In genomic region chr5:105415951-105416675, GRCm38 (mm10) we compare ENCODE assay signal across 8 mouse cellular contexts. TPM values are rescaled to one million over a fixed set of nuclear protein-coding genes. Genes with fewer than 3 reads are reported as not detected.
DNase-seq lines count a peak whose midpoint lies in the region; ATAC-seq and TF ChIP-seq lines count a peak whose summit lies in the region.

No protein-coding gene starts in this region.

- peak overlapping the region; percentile 95 for H3K9ac ChIP-seq in hindbrain, embryonic 16.5 days (ENCODE audit: low read depth, low read length)
- H3K9ac ChIP-seq in liver, embryonic 16.5 days (ENCODE audit: low read depth, low read length), result peak overlapping the region; percentile 92

- intact Hi-C loops in gastrocnemius, adult 2 months (cut with DNase I), result no loop called here

- WGBS in hindbrain, embryonic 16.5 days, result 3% methylated on average over 29 of the region's 36 CpGs
- WGBS in liver, embryonic 16.5 days (ENCODE audit: insufficient replicate concordance), result 5% methylated on average over 18 of the region's 36 CpGs

- H3K36me3 ChIP-seq in hindbrain, embryonic 16.5 days (ENCODE audit: control insufficient read depth, insufficient read depth, low read length), result no peaks in the 10 kb centered on the region
- H3K36me3 ChIP-seq in liver, embryonic 16.5 days (ENCODE audit: control insufficient read depth, insufficient read depth), result no peaks in the 10 kb centered on the region

- peaks cover 7% of the 10 kb centered on the region for H3K9me3 ChIP-seq in hindbrain, embryonic 16.5 days (ENCODE audit: control insufficient read depth, low read length)
- H3K9me3 ChIP-seq in liver, embryonic 16.5 days (replicated peaks; ENCODE audit: control insufficient read depth, low read length), result no peaks in the 10 kb centered on the region

- no peak for DNase-seq in gastrocnemius, adult 2 months
- DNase-seq in gastrocnemius, adult 18-20 months (ENCODE audit: low spot score), result no peak
- peak; percentile 31 for DNase-seq in 416B (ENCODE audit: low read depth)
- DNase-seq in cerebellum, adult 8-10 months, result peak; percentile 57
- DNase-seq in thymus, postnatal 10 days (ENCODE audit: low spot score in 2 of 2), result peak; percentile 39 to 44
- DNase-seq in frontal cortex, adult 2 months (ENCODE audit: extremely low spot score in 1 of 2, low spot score in 1 of 2), result no peak

- no peaks in the 10 kb centered on the region for H3K27me3 ChIP-seq in hindbrain, embryonic 16.5 days (replicated peaks; ENCODE audit: control insufficient read depth, insufficient read depth, low read length)
- no peaks in the 10 kb centered on the region for H3K27me3 ChIP-seq in liver, embryonic 16.5 days (ENCODE audit: control insufficient read depth, insufficient read depth, low read depth, low read length)

- H3K4me2 ChIP-seq in hindbrain, embryonic 16.5 days (ENCODE audit: low read length), result peak overlapping the region; percentile 87
- H3K4me2 ChIP-seq in liver, embryonic 16.5 days (ENCODE audit: low read depth, low read length), result peak overlapping the region; percentile 97

- ATAC-seq in hindbrain, embryonic 16.5 days, result peak; percentile 58
- ATAC-seq in liver, embryonic 16.5 days (ENCODE audit: low read depth), result peak; percentile 12

- peak overlapping the region; percentile 87 for H3K27ac ChIP-seq in gastrocnemius, adult 2 months
- peak overlapping the region; percentile 78 for H3K27ac ChIP-seq in hindbrain, embryonic 16.5 days (ENCODE audit: low read depth, low read length)
- peak overlapping the region; percentile 69 for H3K27ac ChIP-seq in liver, embryonic 16.5 days (ENCODE audit: low read length)

- H3K4me3 ChIP-seq in gastrocnemius, adult 2 months, result peak overlapping the region; percentile 95
- H3K4me3 ChIP-seq in hindbrain, embryonic 16.5 days (ENCODE audit: low read length), result peak overlapping the region; percentile 66
- H3K4me3 ChIP-seq in liver, embryonic 16.5 days (ENCODE audit: low read depth, low read length), result peak overlapping the region; percentile 84

- no peak for TF ChIP-seq CTCF in gastrocnemius, adult 2 months (IDR thresholded peaks at IDR 0.05)

- H3K4me1 ChIP-seq in hindbrain, embryonic 16.5 days (ENCODE audit: control insufficient read depth, insufficient read depth, low read depth, low read length), result peaks cover 9% of the 10 kb centered on the region
- peaks cover 36% of the 10 kb centered on the region for H3K4me1 ChIP-seq in liver, embryonic 16.5 days (ENCODE audit: control insufficient read depth, low read depth, low read length)

RNA-seq across cellular contexts. Expression of gene Lrrc8b, which starts 0.5 kb away (rescaled TPM):
- 1 to 10 TPM; 1.4 to 2.1 TPM for total RNA-seq in gastrocnemius, adult 2 months (2021)
- 1 to 10 TPM; 1.8 to 2.0 TPM for total RNA-seq in gastrocnemius, adult 18-20 months (2021)
- polyA plus RNA-seq in hindbrain, embryonic 16.5 days (2015; fragmentation: Nextera tagmentation; extraction: Ambion mirVana), result 11.2 and 14.9 TPM in 2 replicates
- 1.8 TPM in 2 replicates for polyA plus RNA-seq in liver, embryonic 16.5 days (2015; fragmentation: Nextera tagmentation; extraction: Ambion mirVana)
- polyA plus RNA-seq in frontal cortex, adult 2 months (2012; rRNA removed), result 39.9 and 41.7 TPM in 2 replicates

Comparison
In these comparisons a context has a peak if more than half of its experiments do, and no peak if none do; other contexts are left out.
1. DNase-seq: peak in 416B (single experiment), cerebellum, adult 8-10 months (single experiment) and thymus, postnatal 10 days (2 of 2); none in gastrocnemius, adult 2 months (single experiment), gastrocnemius, adult 18-20 months (single experiment) and frontal cortex, adult 2 months (0 of 2).
2. Peak in every context shown above with its lines, with median percentiles within 50 percentile points of each other: H3K27ac ChIP-seq and H3K4me3 ChIP-seq.